Mouse (Mus musculus) brain, embryonic 14.5 days (tissue): ENCODE data around the gene Ak7. TPM values are rescaled to one million over a fixed set of nuclear protein-coding genes. Genes with fewer than 3 reads are reported as not detected.

Source experiments
- DNase-seq: peaks from one replicate; pipeline ENCODE4 v3.0.0-alpha.2; 2011; ENCODE audit warnings: low read depth
- CTCF ChIP-seq: fragments of 200-500 bp; IDR thresholded peaks from 2 replicates; pipeline ENCODE4 v1.5.1; 2012; ENCODE audit warnings: inconsistent platforms, mild to moderate bottlenecking, moderate library complexity, borderline replicate concordance; ENCODE audit not compliant: insufficient read depth, insufficient read length; ENCODE audit errors: extremely low read depth
- POLR2A ChIP-seq: fragments of 200-500 bp; IDR thresholded peaks from 2 replicates; pipeline ENCODE4 v1.6.1; 2012; ENCODE audit warnings: mild to moderate bottlenecking, inconsistent platforms, borderline replicate concordance; ENCODE audit not compliant: poor library complexity, insufficient read depth, insufficient read length, severe bottlenecking; ENCODE audit errors: extremely low read depth
- polyA plus RNA-seq: library from polyadenylated mRNA; depleted of rRNA; stranded (reverse); fragments of >200 nt; gene quantifications from 2 replicates; pipeline ENCODE4 v1.2.3, GENCODE M21; 2012

The Ak7 gene
- polyA plus RNA-seq, 1 experiment = 3.6 TPM

GRCm38 (mm10) chr12:105733370-105734159, 27.8 kb downstream of the Ak7 start:
- no peak for TF ChIP-seq POLR2A
- TF ChIP-seq CTCF = no peak
- no peak for DNase-seq

DNA sequence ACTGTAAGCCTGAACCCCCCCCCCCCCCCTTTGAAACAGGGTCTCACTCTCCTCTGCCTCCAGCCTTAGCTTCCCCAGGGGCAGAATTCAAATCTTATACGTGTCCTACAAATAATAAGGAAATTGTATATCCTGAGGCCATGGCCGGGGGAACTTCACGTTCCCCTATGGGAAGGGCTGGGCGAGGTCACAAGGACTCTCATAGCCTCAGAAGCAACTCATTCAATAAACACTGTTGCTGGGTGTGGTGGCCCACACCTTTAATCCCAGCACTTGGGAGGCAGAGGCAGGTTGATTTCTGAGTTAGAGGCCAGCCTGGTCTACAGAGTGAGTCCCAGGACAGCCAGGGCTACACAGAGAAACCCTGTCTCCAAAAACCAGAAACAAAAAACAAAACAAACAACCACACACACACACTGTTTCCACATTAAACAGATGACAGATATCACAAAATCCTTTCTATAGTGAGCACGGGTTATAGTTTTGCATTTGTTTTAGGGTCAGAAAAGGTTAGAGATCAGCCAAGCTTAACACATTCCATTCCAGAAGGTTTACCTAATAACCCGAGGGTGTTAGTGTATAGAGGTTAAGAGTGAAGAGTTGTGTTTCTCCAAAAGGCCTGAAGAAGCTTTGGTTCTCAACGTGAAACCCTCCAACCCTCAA, 29.6 kb downstream of the Ak7 start:
- no peak for DNase-seq
- TF ChIP-seq POLR2A = no peak
- no peak for TF ChIP-seq CTCF

GRCm38 (mm10) chr12:105735889-105736251, 30.1 kb downstream of the Ak7 start:
- DNase-seq = no peak
- TF ChIP-seq POLR2A = no peak
- TF ChIP-seq CTCF = no peak

GRCm38 (mm10) chr12:105738316-105739096, 32.7 kb downstream of the Ak7 start:
- no peak for TF ChIP-seq CTCF
- TF ChIP-seq POLR2A = no peak
- no peak for DNase-seq

DNA sequence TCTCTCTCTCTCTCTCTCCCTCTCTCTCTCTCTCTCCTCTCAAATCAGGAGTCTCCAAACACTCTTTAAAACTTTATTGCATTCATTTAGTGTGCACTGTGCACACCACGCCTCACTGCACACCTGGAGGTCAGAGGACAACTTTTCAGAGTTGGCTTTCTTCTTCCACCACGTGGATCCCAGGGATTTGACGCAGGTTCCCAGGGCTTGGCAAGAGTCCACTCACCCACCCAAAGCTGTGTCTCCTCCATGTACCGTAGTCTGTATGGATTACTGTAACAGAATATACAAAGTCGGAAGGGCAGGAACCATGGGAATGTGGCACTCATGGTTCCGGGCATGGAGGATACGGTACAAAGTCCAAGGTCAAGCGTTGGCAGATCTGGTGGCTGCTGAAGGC, 33.9 kb downstream of the Ak7 start:
- no peak for TF ChIP-seq POLR2A
- no peak for TF ChIP-seq CTCF
- no peak for DNase-seq

DNA sequence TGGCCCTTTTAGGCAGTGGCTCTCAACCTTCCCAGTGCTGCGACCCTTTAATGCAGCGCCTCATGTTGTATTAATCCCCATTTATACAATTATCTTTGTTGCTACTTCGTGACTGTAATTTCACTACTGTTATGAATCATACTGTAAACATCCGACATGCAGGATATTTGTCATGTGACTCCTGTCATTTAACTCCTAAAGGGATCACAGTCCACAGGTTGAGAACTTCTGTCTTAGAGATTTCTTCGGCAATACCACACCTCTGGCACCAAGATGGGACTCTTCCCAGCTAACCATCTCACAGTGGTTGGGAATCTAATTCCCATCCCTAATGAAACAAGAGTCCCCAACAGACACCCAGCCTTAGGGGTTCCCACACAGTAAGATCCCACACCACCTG, 42.3 kb downstream of the Ak7 start:
- DNase-seq = no peak
- TF ChIP-seq POLR2A (no peak), CTCF (no peak)

DNA sequence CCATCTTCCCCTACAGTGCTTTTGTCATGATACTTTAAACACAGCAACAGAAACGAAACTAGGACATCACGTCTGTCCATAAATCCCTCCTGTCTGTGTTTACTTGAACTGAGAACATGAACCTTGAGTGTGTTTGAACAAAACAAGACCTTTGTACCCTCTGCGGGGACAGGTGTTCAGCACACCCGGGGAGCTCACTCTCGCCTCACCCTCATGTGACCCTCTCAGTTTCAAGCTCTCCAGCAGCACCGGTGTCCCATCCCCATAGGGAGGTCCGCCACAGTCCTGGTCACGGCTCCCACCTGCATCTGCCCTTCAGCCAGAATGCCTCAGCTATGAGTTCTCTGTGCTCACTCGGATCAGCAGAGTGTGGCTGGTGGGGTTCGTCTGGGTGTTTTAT, 48.0 kb downstream of the Ak7 start:
- DNase-seq = no peak

GRCm38 (mm10) chr12:105757816-105758497, 52.2 kb downstream of the Ak7 start:
- TF ChIP-seq CTCF (no peak), POLR2A (no peak)

More for the DNA sequence above, 48.0 kb downstream of the Ak7 start:
- TF ChIP-seq CTCF (no peak), POLR2A (no peak)

GRCm38 (mm10) chr12:105758911-105759310, 53.1 kb downstream of the Ak7 start:
- DNase-seq = no peak
- TF ChIP-seq CTCF (no peak), POLR2A (no peak)

More at GRCm38 (mm10) chr12:105757816-105758497, 52.2 kb downstream of the Ak7 start:
- DNase-seq = no peak

GRCm38 (mm10) chr12:105759849-105760478, 54.2 kb downstream of the Ak7 start:
- no peak for DNase-seq
- no peak for TF ChIP-seq POLR2A
- no peak for TF ChIP-seq CTCF

- DNase-seq = no peak
- no peak for TF ChIP-seq CTCF
- no peak for TF ChIP-seq POLR2A
These were observed 55.4 kb downstream of the Ak7 start for GRCm38 (mm10) chr12:105761171-105761570.

GRCm38 (mm10) chr12:105761629-105762028, 55.9 kb downstream of the Ak7 start:
- TF ChIP-seq POLR2A = no peak
- no peak for TF ChIP-seq CTCF
- DNase-seq = no peak

- DNase-seq = no peak
- TF ChIP-seq POLR2A (no peak), CTCF (no peak)
These were observed 63.9 kb downstream of the Ak7 start for GRCm38 (mm10) chr12:105769700-105770099.

DNA sequence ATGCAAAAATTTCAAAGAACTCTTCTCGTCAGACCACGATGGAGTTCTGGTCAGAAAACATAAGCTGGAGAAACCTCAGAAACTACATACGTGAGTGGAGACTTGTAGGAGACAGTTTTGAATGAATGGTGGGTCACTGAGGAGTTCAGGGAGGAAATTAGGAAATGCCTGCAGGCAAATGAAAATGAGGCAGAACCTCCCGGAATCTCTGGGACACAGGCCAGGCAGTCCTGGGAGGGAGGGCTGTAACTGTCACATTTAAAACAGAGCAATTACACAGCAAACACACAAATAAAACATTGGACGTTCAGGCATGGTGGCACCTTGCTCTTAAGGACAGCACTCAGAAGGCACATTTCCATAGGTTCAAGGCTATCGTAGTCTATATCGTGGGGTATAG, 69.1 kb downstream of the Ak7 start:
- DNase-seq = peak; percentile 15
- TF ChIP-seq POLR2A (no peak), CTCF (no peak)
